Mouse (Mus musculus) heart, adult 2 months (tissue): ENCODE data around the gene Sptbn4.

Source experiments
- CTCF ChIP-seq: fragments of 200-600 bp; IDR thresholded peaks from 2 replicates; pipeline ENCODE4 v1.8.1; 2022; ENCODE audit warnings: antibody characterized with exemption, mild to moderate bottlenecking, moderate library complexity
- EP300 ChIP-seq: fragments of 200-500 bp; IDR thresholded peaks from 2 replicates; pipeline ENCODE4 v1.6.1; 2011; ENCODE audit warnings: low read depth, low read length, control low read depth; ENCODE audit not compliant: insufficient read depth

DNA sequence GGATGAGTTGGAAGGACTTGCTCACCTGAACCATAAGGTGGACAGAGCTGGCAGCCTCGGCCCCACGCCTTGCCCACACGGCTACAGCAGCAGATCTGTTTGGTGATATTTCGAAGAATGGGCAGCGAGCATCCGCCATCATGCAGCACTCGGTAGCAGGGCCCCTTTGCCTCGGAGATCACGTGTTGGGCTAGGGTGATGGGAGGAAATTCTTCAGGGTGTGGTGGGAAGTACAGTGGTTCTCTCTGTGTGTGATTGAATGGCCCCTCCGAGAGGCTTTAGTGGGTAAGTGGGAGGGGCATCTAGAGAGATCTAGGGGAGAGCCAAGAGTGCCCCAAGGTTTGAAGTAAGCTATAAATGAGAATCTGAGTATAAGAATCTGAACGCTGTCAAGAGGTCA is 119.3 kb downstream of the Sptbn4 start:
- TF ChIP-seq CTCF (no peak), EP300 (no peak)
